Mouse (Mus musculus) liver, embryonic 11.5 days (tissue): ENCODE results near the gene Drd1. TPM values are rescaled to one million over a fixed set of nuclear protein-coding genes. Genes with fewer than 3 reads are reported as not detected.

ENCODE experiments used
- ATAC-seq: fragments of 200-750 bp; cut with Nextera tagmentation; replicated peaks from 2 replicates; pipeline ENCODE4 v1.8.0; 2017; ENCODE audit warnings: moderate number of reproducible peaks, mild to moderate bottlenecking, moderate TSS enrichment, moderate library complexity; ENCODE audit not compliant: low FRiP score
- DNase-seq: peaks from one replicate; pipeline ENCODE4 v3.0.0-alpha.2; 2017; ENCODE audit warnings: low spot score
- H3K27ac ChIP-seq: fragments of 300-500 bp; sonication (generic); 2 replicates; pipeline ENCODE4 v1.5.1; 2014; ENCODE audit warnings: mild to moderate bottlenecking, low read depth, low read length, control low read depth
- H3K27me3 ChIP-seq: fragments of 300-500 bp; sonication (generic); replicated peaks from 2 replicates; pipeline ENCODE4 v1.6.1; 2014; ENCODE audit warnings: low read length, mixed read lengths; ENCODE audit not compliant: control insufficient read depth, insufficient read depth
- H3K36me3 ChIP-seq: fragments of 300-500 bp; sonication (generic); 2 replicates; pipeline ENCODE4 v1.6.1; 2014; ENCODE audit warnings: mild to moderate bottlenecking, low read length, moderate library complexity, mixed read lengths; ENCODE audit not compliant: control insufficient read depth, insufficient read depth
- H3K4me1 ChIP-seq: fragments of 300-500 bp; sonication (generic); replicated peaks from 2 replicates; pipeline ENCODE4 v1.6.1; 2014; ENCODE audit warnings: low read length, mixed read lengths; ENCODE audit not compliant: control insufficient read depth, insufficient read depth
- H3K4me2 ChIP-seq: fragments of 300-500 bp; sonication (generic); 2 replicates; pipeline ENCODE4 v1.6.1; 2014; ENCODE audit warnings: mild to moderate bottlenecking, control low read depth, moderate library complexity
- H3K4me3 ChIP-seq: fragments of 300-500 bp; sonication (generic); 2 replicates; pipeline ENCODE4 v1.5.1; 2014; ENCODE audit warnings: low read depth, low read length, control low read depth
- H3K9ac ChIP-seq: fragments of 300-500 bp; sonication (generic); 2 replicates; pipeline ENCODE4 v1.6.1; 2014; ENCODE audit warnings: low read depth, low read length, control low read depth
- H3K9me3 ChIP-seq: fragments of 300-500 bp; sonication (generic); 2 replicates; pipeline ENCODE4 v1.6.1; 2016; ENCODE audit warnings: low read length, inconsistent platforms, mixed read lengths; ENCODE audit not compliant: control insufficient read depth
- WGBS: fragments of 180-500 bp; shearing (Covaris S2); extraction: QIAGEN DNeasy Blood & Tissue Kit; methylation state at CpG from one replicate; pipeline ENCODE4 v1.1.7; 2014; 5-methylcytosine and 5-hydroxymethylcytosine counted together
- polyA plus RNA-seq: library from polyadenylated mRNA; unstranded; fragments of >200 nt; fragmentation: Nextera tagmentation; extraction: Ambion mirVana; gene quantifications from 2 replicates; pipeline ENCODE4 v1.2.1, GENCODE M21; 2014

Gene Drd1
- polyA plus RNA-seq, 1 experiment from 2014 or later, result not detected

GRCm38 (mm10) chr13:54037936-54038335, 17.6 kb downstream of the Drd1 start:
- H3K4me2 ChIP-seq, result no peak overlapping the region
- H3K27ac ChIP-seq, result no peak overlapping the region
- H3K4me3 ChIP-seq, result no peak overlapping the region
- H3K27me3 ChIP-seq, result no peaks in the 10 kb centered on the region
- H3K9ac ChIP-seq, result no peak overlapping the region
- no peak for DNase-seq
- 85% methylated on average over 4 of the region's 4 CpGs for WGBS
- H3K4me1 ChIP-seq, result no peaks in the 10 kb centered on the region
- no peaks in the 10 kb centered on the region for H3K36me3 ChIP-seq
- no peak for ATAC-seq
- H3K9me3 ChIP-seq, result no peaks in the 10 kb centered on the region

GRCm38 (mm10) chr13:54035541-54035940, 20.0 kb downstream of the Drd1 start:
- H3K27ac ChIP-seq, result no peak overlapping the region
- H3K4me3 ChIP-seq, result no peak overlapping the region
- H3K4me1 ChIP-seq, result no peaks in the 10 kb centered on the region; the same call in 1 of the 2 replicates
- H3K9me3 ChIP-seq, result no peaks in the 10 kb centered on the region
- no peak for DNase-seq
- 52% methylated on average over 1 of the region's 1 CpGs for WGBS
- H3K36me3 ChIP-seq, result no peaks in the 10 kb centered on the region
- ATAC-seq, result no peak
- H3K4me2 ChIP-seq, result no peak overlapping the region
- H3K9ac ChIP-seq, result no peak overlapping the region
- H3K27me3 ChIP-seq, result no peaks in the 10 kb centered on the region

GRCm38 (mm10) chr13:54033653-54034052, 21.9 kb downstream of the Drd1 start:
- WGBS, result 60% methylated on average over 4 of the region's 4 CpGs
- DNase-seq, result no peak
- H3K9me3 ChIP-seq, result no peaks in the 10 kb centered on the region

GRCm38 (mm10) chr13:54027079-54027478, 28.4 kb downstream of the Drd1 start:
- Histone ChIP-seq H3K36me3 (no peaks in the 10 kb centered on the region), H3K4me2 (no peak overlapping the region), H3K27me3 (no peaks in the 10 kb centered on the region), H3K4me3 (no peak overlapping the region), H3K4me1 (no peaks in the 10 kb centered on the region), H3K9ac (no peak overlapping the region), H3K27ac (no peak overlapping the region), H3K9me3 (no peaks in the 10 kb centered on the region)
- no peak for DNase-seq
- WGBS, result 79% methylated on average over 7 of the region's 7 CpGs
- ATAC-seq, result no peak

More at GRCm38 (mm10) chr13:54033653-54034052, 21.9 kb downstream of the Drd1 start:
- Histone ChIP-seq H3K36me3 (no peaks in the 10 kb centered on the region), H3K4me3 (no peak overlapping the region), H3K9ac (no peak overlapping the region), H3K27me3 (no peaks in the 10 kb centered on the region), H3K4me2 (no peak overlapping the region), H3K4me1 (no peaks in the 10 kb centered on the region; the same call in 1 of the 2 replicates), H3K27ac (no peak overlapping the region)
- no peak for ATAC-seq

- DNase-seq (no peak), ATAC-seq (no peak)
- H3K9me3 ChIP-seq, result no peaks in the 10 kb centered on the region
- H3K9ac ChIP-seq, result no peak overlapping the region
- no peak overlapping the region for H3K4me3 ChIP-seq
- H3K36me3 ChIP-seq, result no peaks in the 10 kb centered on the region
- H3K4me1 ChIP-seq, result no peaks in the 10 kb centered on the region
- 82% methylated on average over 5 of the region's 5 CpGs for WGBS
- H3K27me3 ChIP-seq, result no peaks in the 10 kb centered on the region
- no peak overlapping the region for H3K27ac ChIP-seq
- no peak overlapping the region for H3K4me2 ChIP-seq
These were observed 32.2 kb downstream of the Drd1 start for GRCm38 (mm10) chr13:54023311-54023710.

- H3K9me3 ChIP-seq, result no peaks in the 10 kb centered on the region
- no peak for DNase-seq
- no peak overlapping the region for H3K9ac ChIP-seq
- H3K4me2 ChIP-seq, result no peak overlapping the region
- WGBS, result 91% methylated on average over 4 of the region's 4 CpGs
- H3K36me3 ChIP-seq, result no peaks in the 10 kb centered on the region
- H3K27ac ChIP-seq, result no peak overlapping the region
- no peaks in the 10 kb centered on the region for H3K27me3 ChIP-seq
- no peak overlapping the region for H3K4me3 ChIP-seq
- no peak for ATAC-seq
- H3K4me1 ChIP-seq, result no peaks in the 10 kb centered on the region
These were observed 46.8 kb downstream of the Drd1 start for GRCm38 (mm10) chr13:54008716-54009115.

Other genes with a start within 250 kb of the Drd1 start
- gene Sfxn1, start 16.2 kb upstream of the Drd1 start, polyA plus RNA-seq, result 142 and 149 TPM in 2 replicates
- 0.21 TPM in 1 of 2 replicates, not detected in the other for gene Hrh2, start 136.4 kb upstream of the Drd1 start, polyA plus RNA-seq